Mouse (Mus musculus) layer of hippocampus, adult 8-10 months (tissue): ENCODE results near the gene Scyl2. TPM values are rescaled to one million over a fixed set of nuclear protein-coding genes. Genes with fewer than 3 reads are reported as not detected.

Experiments used
- DNase-seq, 2 experiments: peaks; one replicate each; pipeline ENCODE4 v3.0.0; 2022; ENCODE audit warnings: low spot score in 2 of 2
- total RNA-seq, 4 experiments: library from RNA; stranded (reverse); gene quantifications; 2 replicates each; pipeline ENCODE4 v1.2.4; 2022

Scyl2 gene
- total RNA-seq, 4 experiments from 2014 or later, result 25.9 to 31.8 (median 29.6) TPM

- DNase-seq, result no peak
These were observed 88.8 kb downstream of the Scyl2 start for GRCm38 (mm10) chr10:89597275-89597674.

GRCm38 (mm10) chr10:89595935-89596334 is 90.2 kb downstream of the Scyl2 start:
- no peak for DNase-seq

GRCm38 (mm10) chr10:89595514-89595913 is 90.6 kb downstream of the Scyl2 start:
- no peak for DNase-seq

- no peak for DNase-seq
These were observed 91.8 kb downstream of the Scyl2 start for GRCm38 (mm10) chr10:89594309-89594708.

- DNase-seq, result peak; percentile 3
These were observed 93.3 kb downstream of the Scyl2 start for GRCm38 (mm10) chr10:89592797-89593196.

GRCm38 (mm10) chr10:89589877-89590276 is 96.2 kb downstream of the Scyl2 start:
- DNase-seq, result no peak

Other genes with a start within 250 kb of the Scyl2 start
- 1 to 10 TPM; 3.7 to 4.3 (median 3.9) TPM for gene Gas2l3, start 242.3 kb downstream of the Scyl2 start, total RNA-seq
- under 1 TPM; 0.14 to 0.54 (median 0.21) TPM for gene Nr1h4, start 152.7 kb downstream of the Scyl2 start, total RNA-seq
- gene Slc17a8, start 65.0 kb downstream of the Scyl2 start, total RNA-seq, result 1 to 10 TPM; 2.4 to 3.6 (median 2.7) TPM
- gene Actr6, start 46.0 kb upstream of the Scyl2 start, total RNA-seq, result 10 to 100 TPM; 23.8 to 31.5 (median 25.8) TPM
- gene Uhrf1bp1l, start 58.7 kb upstream of the Scyl2 start, total RNA-seq, result 10 to 100 TPM; 72.3 to 83.6 (median 75.0) TPM
- gene Anks1b, start 187.2 kb upstream of the Scyl2 start, total RNA-seq, result 100 to 1,000 TPM; 427 to 543 (median 478) TPM